Mouse (Mus musculus) embryo, embryonic 11.5 days (tissue): ENCODE measurements around the gene Fam19a5.

ENCODE experiments used
- DNase-seq: peaks from one replicate; pipeline ENCODE4 v3.0.0-alpha.2; 2012; ENCODE audit warnings: low read depth, low spot score

The Fam19a5 gene

GRCm38 (mm10) chr15:87666041-87666750 lies 122.1 kb downstream of the Fam19a5 start:
- no peak for DNase-seq

GRCm38 (mm10) chr15:87667416-87667815 lies 123.3 kb downstream of the Fam19a5 start:
- DNase-seq, result no peak

DNA sequence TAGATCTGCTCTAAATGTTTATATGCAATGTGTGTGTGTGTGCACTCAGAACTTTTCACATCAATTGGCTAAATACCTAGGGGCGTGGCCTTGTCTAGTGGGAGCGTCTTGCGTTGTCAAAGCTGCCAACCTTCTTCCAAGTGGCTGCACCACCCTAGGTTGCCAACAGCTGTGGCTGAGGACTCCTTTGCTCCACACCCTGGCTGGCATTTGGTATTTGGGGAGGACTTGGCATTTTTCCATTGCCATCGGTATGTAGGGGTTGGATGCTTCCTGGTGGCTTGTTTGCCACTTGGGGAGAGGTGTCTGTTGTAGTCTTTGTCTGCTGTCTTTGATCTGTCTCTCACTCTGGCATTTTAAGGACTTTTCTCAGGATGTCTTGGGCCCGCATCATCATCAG lies 124.0 kb downstream of the Fam19a5 start:
- no peak for DNase-seq

- DNase-seq, result no peak
Measured at GRCm38 (mm10) chr15:87671929-87672328, 127.8 kb downstream of the Fam19a5 start.

DNA sequence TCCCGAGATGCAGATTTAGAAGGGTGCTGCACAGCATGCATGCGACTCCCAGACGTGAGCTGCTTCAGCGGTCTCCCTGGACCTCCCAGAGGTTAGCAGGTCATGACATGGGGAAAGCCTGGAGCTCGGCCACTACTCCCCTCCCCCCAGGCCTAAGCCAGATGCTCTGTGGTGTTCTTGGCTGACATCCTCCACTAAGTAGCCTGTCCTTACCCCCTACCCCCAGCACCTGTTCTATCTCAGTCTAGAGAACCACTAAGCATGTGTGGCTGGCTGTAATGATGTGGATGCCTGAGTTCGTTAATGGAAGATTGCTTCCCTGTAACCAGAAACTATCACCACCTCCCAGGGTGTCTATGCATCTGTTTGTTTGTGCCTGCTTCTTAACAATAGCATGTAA lies 134.6 kb downstream of the Fam19a5 start:
- DNase-seq, result no peak

- no peak for DNase-seq
Measured at GRCm38 (mm10) chr15:87682410-87682809, 138.3 kb downstream of the Fam19a5 start.

- no peak for DNase-seq
Measured at GRCm38 (mm10) chr15:87686415-87687040, 142.4 kb downstream of the Fam19a5 start.

GRCm38 (mm10) chr15:87691271-87691955 lies 147.3 kb downstream of the Fam19a5 start:
- DNase-seq, result no peak

GRCm38 (mm10) chr15:87691958-87692357 lies 147.9 kb downstream of the Fam19a5 start:
- no peak for DNase-seq

DNA sequence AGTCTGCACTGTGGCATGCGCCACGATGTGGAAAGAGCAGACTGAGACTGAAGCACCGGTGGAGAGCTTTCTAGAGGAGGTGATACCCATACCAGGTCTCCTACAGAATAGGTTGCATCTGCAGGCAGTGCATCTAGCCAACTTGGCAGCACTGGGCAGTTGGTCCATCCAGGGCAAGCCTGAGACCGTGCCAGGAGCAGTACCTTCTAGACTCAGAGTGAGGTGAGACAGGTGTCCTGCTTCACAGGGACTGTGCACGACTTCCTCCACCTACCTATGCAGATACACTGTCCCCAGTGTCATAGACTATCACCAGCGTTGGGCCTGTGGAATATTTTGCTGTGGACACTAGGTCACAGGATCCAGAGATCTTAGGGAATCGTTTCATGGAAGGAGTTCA lies 148.3 kb downstream of the Fam19a5 start:
- DNase-seq, result no peak

DNA sequence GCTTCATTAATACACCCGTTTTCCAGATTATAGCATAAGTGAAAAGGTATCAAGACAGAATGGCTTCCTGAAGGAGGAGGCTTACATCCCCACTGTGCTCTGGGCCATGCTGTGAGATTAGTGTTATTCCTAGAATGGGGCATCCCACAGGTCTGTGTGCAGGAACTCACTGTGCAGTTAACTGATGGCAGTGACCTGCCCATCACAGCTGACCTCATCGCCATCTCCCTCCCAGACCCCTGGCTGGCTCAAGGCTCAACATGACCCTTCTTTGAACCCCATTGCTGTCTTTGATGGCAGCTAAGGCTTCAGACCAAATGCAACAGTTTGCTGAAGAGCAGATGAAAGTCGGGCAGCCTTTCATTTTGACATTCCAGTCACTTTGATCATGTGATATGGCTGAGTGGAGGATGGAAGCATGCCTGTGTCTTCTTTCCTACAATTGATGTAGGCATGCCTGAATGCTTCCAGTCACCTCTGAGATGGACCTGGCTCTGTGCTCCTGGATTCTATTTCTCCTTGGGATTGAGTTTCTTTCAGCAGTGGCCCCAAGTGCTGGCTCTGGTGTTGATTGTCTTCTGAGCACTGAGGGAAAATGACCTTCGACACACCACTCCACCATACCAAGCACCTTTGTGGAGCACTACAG lies 148.9 kb downstream of the Fam19a5 start:
- DNase-seq, result no peak

- no peak for DNase-seq
Measured at GRCm38 (mm10) chr15:87697433-87697996, 153.4 kb downstream of the Fam19a5 start.

- DNase-seq, result no peak
Measured at GRCm38 (mm10) chr15:87698562-87699320, 154.6 kb downstream of the Fam19a5 start.

- DNase-seq, result no peak
Measured at GRCm38 (mm10) chr15:87702821-87703220, 158.7 kb downstream of the Fam19a5 start.

DNA sequence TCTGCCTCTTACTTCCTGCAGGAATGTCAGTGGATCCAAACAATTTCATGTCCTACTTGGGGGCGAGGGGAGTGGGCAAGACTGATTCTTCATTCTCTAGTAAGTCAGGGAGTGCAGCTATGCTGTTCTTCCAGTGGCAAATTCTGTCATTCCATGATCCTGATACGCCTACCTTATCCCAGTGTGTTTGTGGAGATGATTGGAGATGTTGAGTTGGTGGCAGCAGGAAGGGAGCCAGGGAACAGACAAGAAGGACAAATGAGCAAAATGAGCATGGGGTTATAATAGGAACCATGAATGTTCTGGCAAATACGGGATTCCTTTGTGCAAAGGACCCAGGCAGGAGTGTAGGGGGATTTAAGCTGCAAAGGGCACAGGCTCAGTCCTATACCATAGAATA lies 159.2 kb downstream of the Fam19a5 start:
- DNase-seq, result no peak

- no peak for DNase-seq
Measured at GRCm38 (mm10) chr15:87711790-87712189, 167.7 kb downstream of the Fam19a5 start.

DNA sequence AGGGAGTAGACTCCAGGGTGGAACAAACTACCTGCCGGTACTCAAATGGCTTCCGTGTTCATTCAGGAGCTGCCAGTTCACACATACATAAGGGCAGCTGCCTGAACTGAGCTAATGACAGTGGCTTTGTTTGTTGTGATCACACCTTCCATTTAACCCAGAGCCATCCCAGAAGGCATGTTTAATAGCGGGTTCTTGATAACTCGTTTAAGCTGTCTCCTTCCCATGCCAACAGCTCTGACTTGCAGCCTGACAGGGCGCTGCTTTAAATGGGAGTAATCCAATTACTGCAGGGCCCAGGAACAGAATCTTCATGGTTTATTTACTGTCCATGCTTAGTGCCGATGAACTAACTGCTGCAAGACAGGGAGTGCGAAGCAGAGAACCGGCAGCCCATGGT lies 168.1 kb downstream of the Fam19a5 start:
- no peak for DNase-seq

DNA sequence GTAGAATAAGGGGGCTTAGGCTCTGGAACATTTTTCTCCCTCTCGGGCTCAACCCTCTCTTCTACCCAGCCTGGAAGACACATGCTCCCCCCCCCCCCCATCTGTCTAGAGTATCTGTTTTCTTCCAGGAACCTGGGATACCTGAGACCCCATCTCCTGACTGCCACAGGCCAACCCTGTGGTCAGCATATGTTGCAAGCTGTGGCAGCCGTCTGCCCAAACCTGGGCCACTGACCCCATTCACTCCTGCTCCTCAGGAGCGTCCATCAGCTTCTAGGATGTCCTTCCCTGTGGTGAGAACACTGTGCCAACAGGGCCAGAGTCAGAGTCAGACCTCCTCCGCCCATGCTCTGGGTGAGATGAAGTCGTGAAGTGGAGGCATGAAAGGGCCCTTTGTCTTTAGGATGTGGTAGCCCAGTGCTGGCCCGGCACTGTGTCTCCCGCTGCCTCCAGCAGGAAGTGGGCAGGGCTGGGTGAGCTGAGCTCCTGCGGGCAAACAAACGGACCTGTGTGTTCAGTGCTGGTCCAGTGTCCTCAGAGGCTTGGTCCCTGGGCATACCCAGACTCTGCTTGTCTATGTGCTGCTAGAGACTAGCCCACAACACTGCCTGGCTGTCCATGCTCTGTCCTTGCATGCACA lies 171.1 kb downstream of the Fam19a5 start:
- no peak for DNase-seq

- no peak for DNase-seq
Measured at GRCm38 (mm10) chr15:87717056-87717455, 173.0 kb downstream of the Fam19a5 start.

DNA sequence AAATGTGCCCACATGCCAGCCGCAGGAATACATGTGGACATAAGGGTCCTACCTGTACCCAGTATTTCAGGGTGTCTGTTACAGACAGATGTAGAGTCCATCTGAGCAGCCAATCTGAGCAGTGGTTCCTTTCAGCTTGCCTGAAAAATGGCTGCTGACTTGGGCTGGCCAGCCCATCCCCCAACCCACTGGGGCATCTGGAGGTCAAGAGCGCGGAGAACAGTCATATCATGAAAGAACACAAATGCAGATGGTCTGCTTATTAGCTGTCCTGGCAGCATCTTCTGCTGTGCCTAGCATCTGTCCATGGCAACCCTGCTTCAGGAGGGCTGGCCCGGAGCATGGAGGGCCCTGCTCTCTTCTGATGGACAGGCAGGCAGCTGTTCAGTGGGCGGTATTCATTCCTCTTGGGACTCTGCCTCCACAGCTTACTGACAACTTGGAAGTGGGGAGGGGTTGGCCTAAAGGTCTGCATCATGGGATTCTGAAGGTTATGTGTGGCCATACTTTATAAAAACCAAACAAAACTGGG lies 179.4 kb downstream of the Fam19a5 start:
- no peak for DNase-seq
